Mouse (Mus musculus) hindbrain, embryonic 10.5 days (tissue): ENCODE results near the gene Ifrd1. TPM values are rescaled to one million over a fixed set of nuclear protein-coding genes. Genes with fewer than 3 reads are reported as not detected.
A peak's percentile ranks its signal among the peaks of the same experiment; 100 is the strongest.

Source experiments
- DNase-seq: peaks from one replicate; pipeline ENCODE4 v3.0.0-alpha.2; 2017; ENCODE audit warnings: low spot score
- H3K27ac ChIP-seq: fragments of 300-500 bp; sonication (generic); 2 replicates; pipeline ENCODE4 v1.5.1; 2016; ENCODE audit warnings: mild to moderate bottlenecking, moderate library complexity
- H3K27me3 ChIP-seq: fragments of 300-500 bp; sonication (generic); 2 replicates; pipeline ENCODE4 v1.6.1; 2016; ENCODE audit warnings: mild to moderate bottlenecking; ENCODE audit not compliant: poor library complexity, insufficient read depth, severe bottlenecking
- H3K36me3 ChIP-seq: fragments of 300-500 bp; sonication (generic); 2 replicates; pipeline ENCODE4 v1.6.1; 2016; ENCODE audit warnings: mild to moderate bottlenecking, moderate library complexity
- H3K4me1 ChIP-seq: fragments of 300-500 bp; sonication (generic); replicated peaks from 2 replicates; pipeline ENCODE4 v1.6.1; 2016; ENCODE audit warnings: mild to moderate bottlenecking
- H3K4me3 ChIP-seq: fragments of 300-500 bp; sonication (generic); 2 replicates; pipeline ENCODE4 v1.5.1; 2016; ENCODE audit warnings: mild to moderate bottlenecking, moderate library complexity
- H3K9me3 ChIP-seq: fragments of 300-500 bp; sonication (generic); 2 replicates; pipeline ENCODE4 v1.6.1; 2016; ENCODE audit warnings: mild to moderate bottlenecking, moderate library complexity
- WGBS: fragments of 180-500 bp; shearing (Covaris S2); methylation state at CpG from one replicate; pipeline ENCODE4 v1.1.7; 2016; 5-methylcytosine and 5-hydroxymethylcytosine counted together
- polyA plus RNA-seq: library from polyadenylated mRNA; unstranded; fragments of >200 nt; fragmentation: Nextera tagmentation; extraction: Ambion mirVana; gene quantifications from 2 replicates; pipeline ENCODE4 v1.2.1, GENCODE M21; 2016

Ifrd1 gene
- polyA plus RNA-seq, 1 experiment from 2014 or later = 146 TPM

- H3K36me3 ChIP-seq = no peaks in the 10 kb centered on the region
- peaks cover 25% of the 10 kb centered on the region for H3K4me1 ChIP-seq
- H3K27ac ChIP-seq = no peak overlapping the region
- no peaks in the 10 kb centered on the region for H3K9me3 ChIP-seq
- WGBS = 95% methylated on average over 9 of the region's 9 CpGs
- DNase-seq = no peak
- H3K4me3 ChIP-seq = 0 out of 2 replicates have a peak overlapping the region, but pooled peaks have one; percentile 94
- H3K27me3 ChIP-seq = no peaks in the 10 kb centered on the region
Observed at GRCm38 (mm10) chr12:40224171-40224880, 24.0 kb downstream of the Ifrd1 start.

GRCm38 (mm10) chr12:40223676-40224075, 24.6 kb downstream of the Ifrd1 start:
- DNase-seq = peak; percentile 15
- H3K4me1 ChIP-seq = peaks cover 25% of the 10 kb centered on the region
- no peaks in the 10 kb centered on the region for H3K36me3 ChIP-seq
- H3K27me3 ChIP-seq = no peaks in the 10 kb centered on the region
- peak overlapping the region; percentile 94 for H3K4me3 ChIP-seq
- no peaks in the 10 kb centered on the region for H3K9me3 ChIP-seq
- peak overlapping the region; percentile 98 for H3K27ac ChIP-seq
- 60% methylated on average over 10 of the region's 10 CpGs for WGBS

GRCm38 (mm10) chr12:40223082-40223619, 25.2 kb downstream of the Ifrd1 start:
- Histone ChIP-seq H3K4me3 (peak overlapping the region; percentile 94), H3K27me3 (no peaks in the 10 kb centered on the region), H3K36me3 (peaks cover 2% of the 10 kb centered on the region), H3K9me3 (no peaks in the 10 kb centered on the region), H3K27ac (peak overlapping the region; percentile 98), H3K4me1 (peaks cover 25% of the 10 kb centered on the region)
- under 1% methylated on average over 47 of the region's 47 CpGs for WGBS
- peak; percentile 99 for DNase-seq

- peak; percentile 94 for DNase-seq
- Histone ChIP-seq H3K9me3 (no peaks in the 10 kb centered on the region), H3K27ac (peak overlapping the region; percentile 98), H3K27me3 (no peaks in the 10 kb centered on the region), H3K36me3 (peaks cover 8% of the 10 kb centered on the region), H3K4me1 (peaks cover 25% of the 10 kb centered on the region), H3K4me3 (peak overlapping the region; percentile 94)
- under 1% methylated on average over 81 of the region's 81 CpGs for WGBS
Observed at GRCm38 (mm10) chr12:40222251-40223081, 25.8 kb downstream of the Ifrd1 start.

GRCm38 (mm10) chr12:40221611-40222010, 26.7 kb downstream of the Ifrd1 start:
- H3K4me3 ChIP-seq = peak overlapping the region; percentile 94
- WGBS = 25% methylated on average over 5 of the region's 5 CpGs
- H3K27me3 ChIP-seq = no peaks in the 10 kb centered on the region
- peaks cover 16% of the 10 kb centered on the region for H3K36me3 ChIP-seq
- no peak for DNase-seq
- H3K27ac ChIP-seq = peak overlapping the region; percentile 98
- no peaks in the 10 kb centered on the region for H3K9me3 ChIP-seq
- H3K4me1 ChIP-seq = peaks cover 25% of the 10 kb centered on the region

- Histone ChIP-seq H3K27me3 (no peaks in the 10 kb centered on the region), H3K9me3 (no peaks in the 10 kb centered on the region), H3K4me3 (peak overlapping the region; percentile 94), H3K36me3 (peaks cover 23% of the 10 kb centered on the region), H3K4me1 (peaks cover 25% of the 10 kb centered on the region), H3K27ac (no peak overlapping the region)
- DNase-seq = no peak
- WGBS = 46% methylated on average over 3 of the region's 3 CpGs
Observed at GRCm38 (mm10) chr12:40220896-40221295, 27.4 kb downstream of the Ifrd1 start.

GRCm38 (mm10) chr12:40220001-40220570, 28.2 kb downstream of the Ifrd1 start:
- H3K4me3 ChIP-seq = peak overlapping the region; percentile 94
- no peak overlapping the region for H3K27ac ChIP-seq
- H3K27me3 ChIP-seq = no peaks in the 10 kb centered on the region
- H3K4me1 ChIP-seq = peaks cover 25% of the 10 kb centered on the region
- 70% methylated on average over 3 of the region's 3 CpGs for WGBS
- H3K36me3 ChIP-seq = peaks cover 31% of the 10 kb centered on the region
- no peaks in the 10 kb centered on the region for H3K9me3 ChIP-seq
- DNase-seq = no peak

- Histone ChIP-seq H3K36me3 (peaks cover 47% of the 10 kb centered on the region), H3K4me1 (peaks cover 20% of the 10 kb centered on the region), H3K27ac (no peak overlapping the region), H3K9me3 (no peaks in the 10 kb centered on the region), H3K27me3 (no peaks in the 10 kb centered on the region), H3K4me3 (no peak overlapping the region)
- 86% methylated on average over 2 of the region's 2 CpGs for WGBS
- no peak for DNase-seq
Observed at GRCm38 (mm10) chr12:40218430-40218945, 29.8 kb downstream of the Ifrd1 start.

GRCm38 (mm10) chr12:40217776-40218175, 30.5 kb downstream of the Ifrd1 start:
- WGBS = 93% methylated on average over 2 of the region's 2 CpGs
- Histone ChIP-seq H3K9me3 (peaks cover under 1% of the 10 kb centered on the region; the same call in 1 of the 2 replicates), H3K4me3 (no peak overlapping the region), H3K27ac (no peak overlapping the region), H3K4me1 (peaks cover 20% of the 10 kb centered on the region), H3K36me3 (peaks cover 55% of the 10 kb centered on the region), H3K27me3 (no peaks in the 10 kb centered on the region)
- DNase-seq = no peak

GRCm38 (mm10) chr12:40214888-40215876, 33.1 kb downstream of the Ifrd1 start:
- H3K4me1 ChIP-seq = peaks cover 6% of the 10 kb centered on the region

GRCm38 (mm10) chr12:40209049-40209448, 39.3 kb downstream of the Ifrd1 start:
- Histone ChIP-seq H3K36me3 (peaks cover 99% of the 10 kb centered on the region), H3K27me3 (no peaks in the 10 kb centered on the region), H3K27ac (no peak overlapping the region), H3K4me1 (no peaks in the 10 kb centered on the region), H3K4me3 (no peak overlapping the region), H3K9me3 (peaks cover 3% of the 10 kb centered on the region; the same call in 1 of the 2 replicates)
- no peak for DNase-seq
- WGBS = 94% methylated on average over 3 of the region's 3 CpGs

More at GRCm38 (mm10) chr12:40214888-40215876, 33.1 kb downstream of the Ifrd1 start:
- WGBS = 95% methylated on average over 15 of the region's 15 CpGs
- no peak for DNase-seq
- peaks cover 81% of the 10 kb centered on the region for H3K36me3 ChIP-seq
- peaks cover 3% of the 10 kb centered on the region; the same call in 1 of the 2 replicates for H3K9me3 ChIP-seq
- no peaks in the 10 kb centered on the region for H3K27me3 ChIP-seq
- no peak overlapping the region for H3K27ac ChIP-seq
- H3K4me3 ChIP-seq = no peak overlapping the region
